Mouse (Mus musculus) cerebellum, adult 2 months (tissue): Measurements from ENCODE around the gene Fbxl18.

ENCODE experiments used
- CTCF ChIP-seq: fragments of 200-500 bp; IDR thresholded peaks from 2 replicates; pipeline ENCODE4 v1.5.1; 2011; ENCODE audit warnings: low read depth, mild to moderate bottlenecking, control low read depth, low read length, moderate library complexity, borderline replicate concordance; ENCODE audit not compliant: insufficient read depth
- POLR2A ChIP-seq: fragments of 200-500 bp; IDR thresholded peaks from 2 replicates; pipeline ENCODE4 v1.6.1; 2011; ENCODE audit warnings: low read length, control low read depth, borderline replicate concordance; ENCODE audit not compliant: insufficient read depth

DNA sequence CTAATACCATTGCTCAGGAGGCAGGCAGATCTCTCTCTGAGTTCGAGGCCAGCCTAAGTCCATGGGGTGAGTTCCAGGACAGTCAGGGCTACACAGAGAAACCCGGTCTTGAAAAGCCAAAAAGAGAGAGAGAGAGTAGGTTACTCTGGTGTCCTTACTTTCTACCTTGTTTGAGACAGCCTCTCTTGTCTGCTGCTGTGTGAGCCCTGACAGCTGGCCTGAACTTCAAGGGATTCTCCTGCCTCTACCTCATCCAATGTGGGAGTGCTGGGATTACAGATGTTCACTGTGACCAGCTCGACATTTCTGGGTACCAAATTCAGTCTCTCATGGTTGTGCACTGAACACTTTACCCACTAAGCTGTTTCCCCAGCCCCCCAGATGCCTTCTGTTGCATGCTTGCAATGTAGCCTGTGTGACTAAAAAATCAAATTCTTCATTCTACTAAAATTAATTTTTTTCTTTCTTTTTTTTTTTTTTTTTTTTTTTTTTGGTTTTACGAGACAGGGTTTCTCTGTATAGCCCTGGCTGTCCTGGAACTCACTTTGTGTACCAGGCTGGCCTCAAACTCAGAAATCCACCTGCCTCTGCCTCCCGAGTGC, 4.8 kb upstream of the Fbxl18 start:
- TF ChIP-seq CTCF (no peak), POLR2A (no peak)
